Mouse (Mus musculus): Measurements from ENCODE around the gene Pgm1. TPM values are rescaled to one million over a fixed set of nuclear protein-coding genes. Genes with fewer than 3 reads are reported as not detected.

Gene Pgm1
- polyA plus RNA-seq, 1 experiment from 2014 or later = 78.2 TPM

DNA sequence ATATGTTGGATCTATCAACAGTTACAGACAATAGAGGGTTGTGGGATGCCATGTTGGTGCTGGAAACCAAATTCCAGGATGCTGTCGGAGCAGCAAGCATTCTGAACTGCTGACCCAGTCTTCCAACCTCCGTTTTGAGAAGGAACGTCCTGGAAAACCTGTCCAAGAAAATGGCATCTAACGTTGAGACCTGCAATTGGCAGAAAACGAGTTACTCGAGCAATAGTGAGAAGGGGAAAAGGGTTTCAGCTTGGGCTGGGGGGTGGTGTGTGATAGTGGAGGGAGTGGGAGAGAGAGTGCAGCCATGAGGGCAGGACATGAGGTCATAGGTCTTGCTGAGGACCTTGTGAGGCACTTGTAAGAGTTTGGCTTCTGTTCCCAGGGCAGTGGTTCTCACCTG lies 105.8 kb downstream of the Pgm1 start:
- H3K27ac ChIP-seq (ENCODE audit: low read length) = no peak overlapping the region
- H3K4me1 ChIP-seq (ENCODE audit: control insufficient read depth, insufficient read depth, low read length) = no peaks in the 10 kb centered on the region
- no peak for ATAC-seq (ENCODE audit: insufficient number of reproducible peaks, insufficient read depth, low FRiP score, low read depth)
- H3K4me3 ChIP-seq (ENCODE audit: low read depth, low read length) = no peak overlapping the region
- H3K27me3 ChIP-seq (ENCODE audit: control insufficient read depth, insufficient read depth, low read length) = no peaks in the 10 kb centered on the region
- no peak overlapping the region for H3K4me2 ChIP-seq (replicated peaks; ENCODE audit: low read depth, low read length)
- H3K36me3 ChIP-seq (ENCODE audit: control insufficient read depth, insufficient read depth, low read length) = no peaks in the 10 kb centered on the region
- H3K9me3 ChIP-seq (ENCODE audit: control insufficient read depth, low read depth, low read length) = no peaks in the 10 kb centered on the region
- 77% methylated on average over 6 of the region's 6 CpGs for WGBS
- H3K9ac ChIP-seq (replicated peaks; ENCODE audit: low read depth, low read length) = no peak overlapping the region

DNA sequence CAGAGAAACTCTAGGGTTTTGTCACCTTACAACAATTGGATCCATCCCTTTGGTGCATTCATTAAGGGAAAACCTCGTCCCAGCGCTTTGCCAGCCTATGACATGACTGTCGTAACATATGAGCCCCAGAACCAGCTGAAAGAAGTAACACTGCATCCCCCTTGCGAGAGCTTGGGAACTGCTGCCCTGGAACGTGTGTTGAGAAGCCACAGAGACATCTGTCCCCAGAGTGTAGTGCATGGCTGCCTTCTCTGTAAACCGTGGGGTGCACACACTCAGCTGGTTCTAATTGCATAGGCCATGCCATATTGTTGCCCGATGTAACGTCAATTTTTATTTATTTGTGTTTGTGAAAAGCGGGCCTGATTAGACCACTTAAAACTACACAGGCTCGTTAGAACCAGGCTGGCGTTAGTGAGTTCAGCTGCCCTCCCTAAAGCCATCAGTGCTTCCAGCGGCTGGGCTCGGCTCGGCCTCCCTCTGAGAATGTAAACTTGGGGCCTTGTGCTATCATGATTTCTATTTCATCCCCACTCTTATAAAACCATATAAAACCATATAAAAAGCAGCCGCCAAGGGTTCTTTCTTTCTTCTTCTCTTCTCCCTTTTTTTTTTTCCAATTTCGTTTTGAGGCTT lies 106.8 kb downstream of the Pgm1 start:
- 52% methylated on average over 16 of the region's 16 CpGs for WGBS
- H3K9me3 ChIP-seq (ENCODE audit: control insufficient read depth, low read depth, low read length) = no peaks in the 10 kb centered on the region
- H3K4me1 ChIP-seq (ENCODE audit: control insufficient read depth, insufficient read depth, low read length) = no peaks in the 10 kb centered on the region
- H3K4me3 ChIP-seq (ENCODE audit: low read depth, low read length) = no peak overlapping the region
- H3K9ac ChIP-seq (replicated peaks; ENCODE audit: low read depth, low read length) = no peak overlapping the region
- H3K27me3 ChIP-seq (ENCODE audit: control insufficient read depth, insufficient read depth, low read length) = no peaks in the 10 kb centered on the region
- H3K36me3 ChIP-seq (ENCODE audit: control insufficient read depth, insufficient read depth, low read length) = no peaks in the 10 kb centered on the region
- no peak overlapping the region for H3K27ac ChIP-seq (ENCODE audit: low read length)
- ATAC-seq (ENCODE audit: insufficient number of reproducible peaks, insufficient read depth, low FRiP score, low read depth) = no peak
- no peak overlapping the region for H3K4me2 ChIP-seq (replicated peaks; ENCODE audit: low read depth, low read length)

Other genes starting within 250 kb of the Pgm1 start
- gene Alg6, start 213.8 kb upstream of the Pgm1 start, polyA plus RNA-seq (2014; fragmentation: Nextera tagmentation; extraction: Ambion mirVana) = 24.2 and 32.6 TPM in 2 replicates
- 24.2 and 24.5 TPM in 2 replicates for gene Efcab7, start 100.2 kb upstream of the Pgm1 start, polyA plus RNA-seq (2014; fragmentation: Nextera tagmentation; extraction: Ambion mirVana)
- 38.2 and 47.1 TPM in 2 replicates for gene Itgb3bp, start 399 bp downstream of the Pgm1 start, polyA plus RNA-seq (2014; fragmentation: Nextera tagmentation; extraction: Ambion mirVana)
- gene Ror1, start 166.4 kb downstream of the Pgm1 start, polyA plus RNA-seq (2014; fragmentation: Nextera tagmentation; extraction: Ambion mirVana) = 13.0 and 14.4 TPM in 2 replicates